Mouse (Mus musculus) bone marrow macrophage, adult 2 months (primary cell): Measurements from ENCODE around the gene Gphn.

Source experiments
- CTCF ChIP-seq: IDR thresholded peaks from 2 replicates; pipeline ENCODE4 v1.5.1; 2012; ENCODE audit warnings: low read depth, mild to moderate bottlenecking, low read length, moderate library complexity
- POLR2A ChIP-seq: IDR thresholded peaks from 2 replicates; pipeline ENCODE4 v1.6.1; 2012; ENCODE audit warnings: mild to moderate bottlenecking, low read depth, low read length, borderline replicate concordance

- TF ChIP-seq CTCF = no peak
- no peak for TF ChIP-seq POLR2A
Observed at GRCm38 (mm10) chr12:78522804-78523394, 296.7 kb downstream of the Gphn start.
